In genomic region chr11:51469341-51469831, GRCm38 (mm10) we compare ENCODE assay signal across 12 mouse cellular contexts.
DNase-seq lines count a peak whose midpoint lies in the region; ATAC-seq and TF ChIP-seq lines count a peak whose summit lies in the region.
"Had no signal": no experiment of that assay in that cellular context is flagged by ENCODE, and none has a peak within 500 bp of the region (broad histone marks: within the 10 kb centered on the region; RNA-seq: fewer than 3 reads in every experiment).

No protein-coding gene starts in this region.

- H3K9me3 ChIP-seq in forebrain, embryonic 10.5 days = no peaks in the 10 kb centered on the region
- no peaks in the 10 kb centered on the region for H3K9me3 ChIP-seq in forebrain, embryonic 12.5 days
- H3K9me3 ChIP-seq in midbrain, embryonic 10.5 days (replicated peaks) = no peaks in the 10 kb centered on the region
- no peaks in the 10 kb centered on the region for H3K9me3 ChIP-seq in midbrain, embryonic 16.5 days (replicated peaks; ENCODE audit: control insufficient read depth, low read length, poor library complexity, severe bottlenecking)
- H3K9me3 ChIP-seq in limb, embryonic 14.5 days (ENCODE audit: control insufficient read depth, low read length) = no peaks in the 10 kb centered on the region
- H3K9me3 ChIP-seq: hindbrain, embryonic 13.5 days; midbrain, embryonic 12.5 days had no signal

- H3K9ac ChIP-seq in forebrain, embryonic 12.5 days = no peak overlapping the region
- no peak overlapping the region for H3K9ac ChIP-seq in midbrain, embryonic 16.5 days (ENCODE audit: low read depth, low read length)
- H3K9ac ChIP-seq in limb, embryonic 14.5 days (ENCODE audit: low read depth, low read length, severe bottlenecking) = no peak overlapping the region
- H3K9ac ChIP-seq: forebrain, postnatal 0 days; hindbrain, embryonic 13.5 days; midbrain, embryonic 12.5 days had no signal

- whole genome bisulfite sequencing in forebrain, embryonic 10.5 days = 72% methylated on average over 13 of the region's 13 CpGs
- 82% methylated on average over 13 of the region's 13 CpGs for WGBS in forebrain, embryonic 12.5 days
- WGBS in midbrain, embryonic 10.5 days = 78% methylated on average over 13 of the region's 13 CpGs
- 86% methylated on average over 13 of the region's 13 CpGs for WGBS in midbrain, embryonic 16.5 days
- WGBS in limb, embryonic 14.5 days = 14% methylated on average over 13 of the region's 13 CpGs

- H3K4me3 ChIP-seq in forebrain, embryonic 10.5 days = no peak overlapping the region
- H3K4me3 ChIP-seq in forebrain, embryonic 12.5 days (replicated peaks) = no peak overlapping the region
- no peak overlapping the region for H3K4me3 ChIP-seq in midbrain, embryonic 10.5 days
- no peak overlapping the region for H3K4me3 ChIP-seq in midbrain, embryonic 16.5 days (ENCODE audit: low read depth, low read length)
- no peak overlapping the region for H3K4me3 ChIP-seq in limb, embryonic 14.5 days (replicated peaks; ENCODE audit: low read length)
- H3K4me3 ChIP-seq: hindbrain, embryonic 13.5 days; midbrain, embryonic 12.5 days had no signal

- H3K4me2 ChIP-seq in forebrain, embryonic 12.5 days = no peak overlapping the region
- H3K4me2 ChIP-seq in midbrain, embryonic 16.5 days (ENCODE audit: low read length) = no peak overlapping the region
- peak overlapping the region; percentile 20 for H3K4me2 ChIP-seq in limb, embryonic 14.5 days (replicated peaks; ENCODE audit: low read depth, low read length, severe bottlenecking)
- H3K4me2 ChIP-seq: midbrain, embryonic 12.5 days had no signal

- TF ChIP-seq POLR2A in limb, embryonic 14.5 days (IDR thresholded peaks at IDR 0.05; ENCODE audit: borderline replicate concordance, extremely low read depth, insufficient read depth, insufficient read length) = no peak

- peak overlapping the region; percentile 27; the same call in 1 of the 2 replicates for H3K27ac ChIP-seq in forebrain, embryonic 10.5 days
- no peak overlapping the region for H3K27ac ChIP-seq in forebrain, embryonic 12.5 days
- H3K27ac ChIP-seq in midbrain, embryonic 10.5 days (replicated peaks) = peak overlapping the region; percentile 39
- no peak overlapping the region for H3K27ac ChIP-seq in midbrain, embryonic 16.5 days (ENCODE audit: low read length)
- no peak overlapping the region for H3K27ac ChIP-seq in limb, embryonic 14.5 days (replicated peaks; ENCODE audit: low read depth, low read length)
- H3K27ac ChIP-seq: midbrain, embryonic 12.5 days had no signal

- ATAC-seq in forebrain, embryonic 12.5 days (ENCODE audit: low FRiP score) = no peak
- no peak for ATAC-seq in midbrain, embryonic 16.5 days
- peak; percentile 50; the same call in 1 of the 2 replicates for ATAC-seq in limb, embryonic 14.5 days (ENCODE audit: low FRiP score, low read depth)
- ATAC-seq: forebrain, postnatal 0 days had no signal

- H3K27me3 ChIP-seq in forebrain, embryonic 10.5 days (ENCODE audit: poor library complexity, severe bottlenecking) = no peaks in the 10 kb centered on the region
- no peaks in the 10 kb centered on the region for H3K27me3 ChIP-seq in forebrain, embryonic 12.5 days
- H3K27me3 ChIP-seq in midbrain, embryonic 10.5 days (ENCODE audit: low read depth, poor library complexity, severe bottlenecking) = no peaks in the 10 kb centered on the region
- H3K27me3 ChIP-seq in midbrain, embryonic 16.5 days (ENCODE audit: control insufficient read depth, insufficient read depth, low read depth, low read length) = no peaks in the 10 kb centered on the region
- H3K27me3 ChIP-seq in limb, embryonic 14.5 days (ENCODE audit: control insufficient read depth, insufficient read depth, low read length) = no peaks in the 10 kb centered on the region
- H3K27me3 ChIP-seq: hindbrain, embryonic 13.5 days; midbrain, embryonic 12.5 days had no signal

- H3K4me1 ChIP-seq in forebrain, embryonic 10.5 days = peaks cover 56% of the 10 kb centered on the region
- peaks cover 13% of the 10 kb centered on the region; the same call in 1 of the 2 replicates for H3K4me1 ChIP-seq in forebrain, embryonic 12.5 days
- peaks cover 38% of the 10 kb centered on the region for H3K4me1 ChIP-seq in midbrain, embryonic 10.5 days
- H3K4me1 ChIP-seq in midbrain, embryonic 16.5 days (ENCODE audit: control insufficient read depth, insufficient read depth, low read length) = peaks cover 7% of the 10 kb centered on the region
- H3K4me1 ChIP-seq in limb, embryonic 14.5 days (ENCODE audit: control insufficient read depth, insufficient read depth, low read length) = peaks cover 39% of the 10 kb centered on the region

- no peaks in the 10 kb centered on the region for H3K36me3 ChIP-seq in forebrain, embryonic 10.5 days (replicated peaks)
- H3K36me3 ChIP-seq in forebrain, embryonic 12.5 days (replicated peaks) = no peaks in the 10 kb centered on the region
- no peaks in the 10 kb centered on the region for H3K36me3 ChIP-seq in midbrain, embryonic 10.5 days
- no peaks in the 10 kb centered on the region for H3K36me3 ChIP-seq in midbrain, embryonic 16.5 days (ENCODE audit: control insufficient read depth, insufficient read depth, low read length)
- no peaks in the 10 kb centered on the region for H3K36me3 ChIP-seq in limb, embryonic 14.5 days (ENCODE audit: control insufficient read depth, insufficient read depth, low read length)
- H3K36me3 ChIP-seq: hindbrain, embryonic 13.5 days; midbrain, embryonic 12.5 days had no signal

- no peak for DNase-seq in forebrain, embryonic 10.5 days (ENCODE audit: extremely low spot score, low spot score)
- DNase-seq in midbrain, embryonic 10.5 days (ENCODE audit: low spot score) = no peak
- DNase-seq in limb, embryonic 14.5 days (ENCODE audit: low spot score) = peak; percentile 57
- peak; percentile 27 for DNase-seq in yolk sac, embryonic 10.5 days (ENCODE audit: low spot score)
- no peak for DNase-seq in urinary bladder, postnatal 36 days (ENCODE audit: low spot score in 2 of 2)
- no peak for DNase-seq in testis, postnatal 14 days (ENCODE audit: low spot score)
- DNase-seq: cerebellum, postnatal 25 days; forebrain, postnatal 0 days had no signal

Comparison
In these comparisons a context has a peak if more than half of its experiments do, and no peak if none do; other contexts are left out.
1. H3K27ac ChIP-seq: peak in forebrain, embryonic 10.5 days (single experiment) and midbrain, embryonic 10.5 days (single experiment); none in forebrain, embryonic 12.5 days (single experiment), midbrain, embryonic 16.5 days (single experiment) and limb, embryonic 14.5 days (single experiment).
2. DNase-seq: peak in limb, embryonic 14.5 days (single experiment) and yolk sac, embryonic 10.5 days (single experiment); none in forebrain, embryonic 10.5 days (single experiment), midbrain, embryonic 10.5 days (single experiment), urinary bladder, postnatal 36 days (0 of 2) and testis, postnatal 14 days (single experiment).